Mouse (Mus musculus) MEL (cell line): ENCODE measurements around the gene Kmt2a. TPM values are rescaled to one million over a fixed set of nuclear protein-coding genes. Genes with fewer than 3 reads are reported as not detected.

ENCODE experiments used
- DNase-seq: peaks from one replicate; pipeline ENCODE4 v3.0.0; 2011; ENCODE audit warnings: low read depth, low spot score
- H3K27ac ChIP-seq: 2 replicates; pipeline ENCODE4 v1.5.1; 2012; ENCODE audit warnings: low read depth, mild to moderate bottlenecking, control low read depth, low read length, moderate library complexity; ENCODE audit not compliant: control insufficient read depth
- H3K27me3 ChIP-seq, 2 experiments: fragments of 150-350 bp in 1 of 2; sonication (generic) in 1 of 2; 2 replicates each; pipeline ENCODE4 v1.6.1; 2012; ENCODE audit warnings: low read length in 2 of 2, mild to moderate bottlenecking in 2 of 2, improper control_type of control experiment in 1 of 2, moderate library complexity in 1 of 2; ENCODE audit not compliant: insufficient read depth in 2 of 2, control insufficient read depth in 1 of 2
- H3K36me3 ChIP-seq, 2 experiments: 2 replicates each; pipeline ENCODE4 v1.6.1; 2012 to 2014; ENCODE audit warnings: low read length in 2 of 2, improper control_type of control experiment in 1 of 2, inconsistent platforms in 1 of 2, mild to moderate bottlenecking in 1 of 2; ENCODE audit not compliant: insufficient read depth in 2 of 2, control insufficient read depth in 1 of 2
- H3K4me1 ChIP-seq, 2 experiments: fragments of 150-350 bp in 1 of 2; sonication (generic) in 1 of 2; 2 replicates each; pipeline ENCODE4 v1.6.1; 2012; ENCODE audit warnings: low read length in 2 of 2, improper control_type of control experiment in 1 of 2, mild to moderate bottlenecking in 1 of 2; ENCODE audit not compliant: insufficient read depth in 2 of 2, control insufficient read depth in 1 of 2
- H3K4me3 ChIP-seq, 2 experiments: fragments of 150-350 bp in 1 of 2; sonication (generic) in 1 of 2; 2 replicates each; pipeline ENCODE4 v1.5.1; 2012; ENCODE audit warnings: low read depth in 2 of 2, low read length in 2 of 2, mild to moderate bottlenecking in 2 of 2, moderate library complexity in 2 of 2, control low read depth in 1 of 2, improper control_type of control experiment in 1 of 2; ENCODE audit not compliant: control insufficient read depth in 1 of 2, insufficient read depth in 1 of 2
- H3K79me2 ChIP-seq: 2 replicates; pipeline ENCODE4 v1.6.1; 2012; ENCODE audit warnings: mild to moderate bottlenecking, low read length, moderate library complexity; ENCODE audit not compliant: control insufficient read depth, poor library complexity, insufficient read depth
- H3K9ac ChIP-seq: 2 replicates; pipeline ENCODE4 v1.6.1; 2012; ENCODE audit warnings: low read depth, mild to moderate bottlenecking, control low read depth, low read length, moderate library complexity; ENCODE audit not compliant: control insufficient read depth, poor library complexity, severe bottlenecking
- H3K9me3 ChIP-seq: fragments of 150-350 bp; sonication (generic); replicated peaks from 2 replicates; pipeline ENCODE4 v1.6.1; 2012; ENCODE audit warnings: mild to moderate bottlenecking, low read length, improper control_type of control experiment, moderate library complexity; ENCODE audit not compliant: insufficient read depth
- BHLHE40 ChIP-seq: IDR thresholded peaks from 2 replicates; pipeline ENCODE4 v1.6.1; 2012; ENCODE audit warnings: low read depth, mild to moderate bottlenecking, inconsistent platforms, low read length, improper control_type of control experiment, borderline replicate concordance
- CHD1 ChIP-seq: IDR thresholded peaks from 2 replicates; pipeline ENCODE4 v1.6.1; 2012; ENCODE audit warnings: low read depth, mild to moderate bottlenecking, inconsistent platforms, low read length, improper control_type of control experiment
- CHD2 ChIP-seq: IDR thresholded peaks from 2 replicates; pipeline ENCODE4 v1.6.1; 2011; ENCODE audit warnings: low read length, improper control_type of control experiment
- CTCF ChIP-seq, 3 experiments: IDR thresholded peaks in 2 of 3; conservative IDR thresholded peaks in 1 of 3; 2 replicates each; pipeline ENCODE4 v1.5.1; 2011 to 2012; ENCODE audit warnings: low read length in 3 of 3, low read depth in 2 of 3, mild to moderate bottlenecking in 2 of 3, improper control_type of control experiment in 1 of 3, inconsistent platforms in 1 of 3, mixed read lengths in 1 of 3, moderate library complexity in 1 of 3; ENCODE audit not compliant: control insufficient read depth in 1 of 3, insufficient read depth in 1 of 3, poor library complexity in 1 of 3, severe bottlenecking in 1 of 3
- GABPA ChIP-seq: IDR thresholded peaks from 2 replicates; pipeline ENCODE4 v1.6.1; 2012; ENCODE audit warnings: low read depth, mild to moderate bottlenecking, inconsistent platforms, low read length, improper control_type of control experiment, moderate library complexity
- GATA1 ChIP-seq: IDR thresholded peaks from 2 replicates; pipeline ENCODE4 v1.6.1; 2011; ENCODE audit warnings: low read depth, low read length, improper control_type of control experiment
- HCFC1 ChIP-seq: IDR thresholded peaks from 2 replicates; pipeline ENCODE4 v1.6.1; 2012; ENCODE audit warnings: low read depth, mild to moderate bottlenecking, inconsistent platforms, low read length, improper control_type of control experiment, moderate library complexity
- JUND ChIP-seq: IDR thresholded peaks from 2 replicates; pipeline ENCODE4 v1.6.1; 2011; ENCODE audit warnings: low read depth, mild to moderate bottlenecking, improper control_type of control experiment, low read length
- MAFK ChIP-seq: IDR thresholded peaks from 2 replicates; pipeline ENCODE4 v1.6.1; 2011; ENCODE audit warnings: low read depth, mild to moderate bottlenecking, low read length, improper control_type of control experiment, borderline replicate concordance
- MAZ ChIP-seq: IDR thresholded peaks from 2 replicates; pipeline ENCODE4 v1.6.1; 2012; ENCODE audit warnings: low read depth, mild to moderate bottlenecking, inconsistent platforms, low read length, improper control_type of control experiment
- MXI1 ChIP-seq: IDR thresholded peaks from 2 replicates; pipeline ENCODE4 v1.6.1; 2011; ENCODE audit warnings: mild to moderate bottlenecking, low read depth, low read length, improper control_type of control experiment
- MYC ChIP-seq: IDR thresholded peaks from 2 replicates; pipeline ENCODE4 v1.6.1; 2011; ENCODE audit warnings: low read depth, mild to moderate bottlenecking, low read length, improper control_type of control experiment, moderate library complexity
- NELFE ChIP-seq: IDR thresholded peaks from 2 replicates; pipeline ENCODE4 v1.6.1; 2011; ENCODE audit warnings: low read depth, low read length, improper control_type of control experiment
- POLR2AphosphoS5 ChIP-seq: IDR thresholded peaks from 2 replicates; pipeline ENCODE4 v1.6.1; 2012; ENCODE audit warnings: low read depth, borderline replicate concordance, mild to moderate bottlenecking, inconsistent platforms, low read length, moderate library complexity, mixed read lengths
- RAD21 ChIP-seq: IDR thresholded peaks from 2 replicates; pipeline ENCODE4 v1.6.1; 2011; ENCODE audit warnings: mild to moderate bottlenecking, low read depth, low read length, improper control_type of control experiment
- SMC3 ChIP-seq: IDR thresholded peaks from 2 replicates; pipeline ENCODE4 v1.6.1; 2011; ENCODE audit warnings: low read depth, low read length, improper control_type of control experiment
- USF1 ChIP-seq: IDR thresholded peaks from 2 replicates; pipeline ENCODE4 v1.6.1; 2014; ENCODE audit warnings: low read depth, mild to moderate bottlenecking, inconsistent platforms, low read length, improper control_type of control experiment, moderate library complexity
- ZC3H11A ChIP-seq: IDR thresholded peaks from 2 replicates; pipeline ENCODE4 v1.6.1; 2012; ENCODE audit warnings: low read depth, mild to moderate bottlenecking, inconsistent platforms, low read length, improper control_type of control experiment
- polyA plus RNA-seq, 2 experiments: library from polyadenylated mRNA; stranded (reverse) in 1 of 2; unstranded in 1 of 2; fragments of >175 nt in 1 of 2; fragments of >200 nt in 1 of 2; gene quantifications; 2 replicates each; pipeline versions ENCODE4 v1.2.1 to v1.2.4; 2012; ENCODE audit warnings: low replicate concordance in 2 of 2, low read depth in 1 of 2; ENCODE audit not compliant: insufficient read length in 2 of 2, insufficient read depth in 1 of 2, missing spikeins in 1 of 2
- total RNA-seq: library from RNA; depleted of rRNA; stranded (reverse); fragments of 300-350 nt; gene quantifications from 2 replicates; pipeline ENCODE4 v1.2.3, GENCODE M21; 2012

Kmt2a gene
- total and polyA plus RNA-seq, 3 experiments: 4.7 to 27.3 (median 11.7) TPM

DNA sequence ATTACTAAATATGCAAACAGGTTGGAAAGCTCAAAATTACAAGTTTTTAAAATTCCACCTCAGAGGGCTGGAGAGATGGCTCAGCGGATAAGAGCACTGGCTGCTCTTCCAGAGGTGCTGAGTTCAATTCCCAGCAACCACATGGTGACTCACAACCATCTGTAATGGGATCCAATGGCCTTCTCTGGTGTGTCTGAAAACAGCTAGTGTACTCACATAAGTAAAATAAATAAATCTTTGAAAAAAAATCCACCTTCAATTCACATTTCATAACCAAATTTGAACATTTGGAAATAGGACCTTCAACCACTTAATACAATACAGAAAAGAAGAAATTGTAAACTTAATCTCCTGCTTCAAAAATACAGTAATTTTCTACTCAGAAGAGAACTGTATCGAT lies 38.5 kb upstream of the Kmt2a start:
- H3K79me2 ChIP-seq: peaks cover 46% of the 10 kb centered on the region

GRCm38 (mm10) chr9:44916196-44916595 lies 35.1 kb upstream of the Kmt2a start:
- no peak overlapping the region for H3K4me3 ChIP-seq
- H3K36me3 ChIP-seq: peaks cover 11 to 23% of the 10 kb centered on the region in 2 experiments
- H3K79me2 ChIP-seq: peaks cover 46% of the 10 kb centered on the region
- peak; percentile 77 for DNase-seq
- no peaks in the 10 kb centered on the region for H3K9me3 ChIP-seq
- H3K9ac ChIP-seq: no peak overlapping the region
- peaks cover 2 to 4% of the 10 kb centered on the region in 2 experiments; a peak in 3 of 4 replicates for H3K4me1 ChIP-seq
- TF ChIP-seq NELFE (no peak), CTCF (IDR thresholded peaks at IDR 0.05 in 2 of 3, conservative IDR thresholded peaks at IDR 0.05 in 1 of 3; ENCODE audit: control insufficient read depth in 1 of 3, insufficient read depth in 1 of 3, low read depth in 2 of 3, low read length in 3 of 3, poor library complexity in 1 of 3, severe bottlenecking in 1 of 3) (peak; percentile 47 to 53 (median 50)), BHLHE40 (no peak), MAZ (no peak), ZC3H11A (no peak), RAD21 (peak; percentile 15; the same call in 1 of the 2 replicates), MYC (0 out of 2 replicates have a peak, but pooled peaks have one; percentile 24), MAFK (no peak), HCFC1 (no peak)
- H3K27ac ChIP-seq: no peak overlapping the region
- no peaks in the 10 kb centered on the region for H3K27me3 ChIP-seq

More for the DNA sequence above, 38.5 kb upstream of the Kmt2a start:
- peak overlapping the region; percentile 97 for H3K4me3 ChIP-seq
- peaks cover 2 to 9% of the 10 kb centered on the region in 2 experiments; a peak in 3 of 4 replicates for H3K4me1 ChIP-seq
- no peaks in the 10 kb centered on the region for H3K9me3 ChIP-seq
- peak overlapping the region; percentile 96 for H3K9ac ChIP-seq
- DNase-seq: peak; percentile 49
- TF ChIP-seq HCFC1 (0 out of 2 replicates have a peak, but pooled peaks have one; percentile 4), USF1 (no peak), MYC (peak; percentile 65; the same call in 1 of the 2 replicates), GATA1 (peak; percentile 40), MXI1 (peak; percentile 9; the same call in 1 of the 2 replicates), CTCF (IDR thresholded peaks at IDR 0.05 in 2 of 3, conservative IDR thresholded peaks at IDR 0.05 in 1 of 3; ENCODE audit: control insufficient read depth in 1 of 3, insufficient read depth in 1 of 3, low read depth in 2 of 3, low read length in 3 of 3, poor library complexity in 1 of 3, severe bottlenecking in 1 of 3) (no peak)
- H3K27ac ChIP-seq: no peak overlapping the region; the same call in 1 of the 2 replicates
- no peaks in the 10 kb centered on the region for H3K27me3 ChIP-seq
- peaks cover 5 to 14% of the 10 kb centered on the region in 2 experiments; a peak in 3 of 4 replicates for H3K36me3 ChIP-seq

DNA sequence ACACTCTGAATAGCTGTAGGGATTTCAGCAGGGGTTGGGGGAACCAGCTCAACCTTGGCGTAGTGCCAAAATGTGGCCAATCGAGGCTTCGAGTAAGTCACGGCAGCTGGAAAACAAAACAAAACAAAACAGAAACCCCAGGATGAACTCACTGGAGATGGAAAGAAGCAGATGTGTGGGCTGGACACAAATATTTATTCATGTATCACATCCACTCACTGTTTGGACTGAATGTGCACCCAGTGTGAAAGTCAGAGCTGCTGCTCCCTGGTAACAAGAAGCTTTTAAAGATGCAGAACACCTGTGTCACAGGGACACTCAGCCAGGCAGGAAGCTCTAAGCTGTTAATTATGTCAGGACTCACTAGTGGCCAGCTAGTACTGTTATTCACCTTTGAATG lies 33.6 kb upstream of the Kmt2a start:
- H3K4me1 ChIP-seq: peaks cover 2 to 4% of the 10 kb centered on the region in 2 experiments; a peak in 3 of 4 replicates
- no peak for DNase-seq
- peaks cover 39% of the 10 kb centered on the region for H3K79me2 ChIP-seq
- H3K27ac ChIP-seq: no peak overlapping the region
- TF ChIP-seq HCFC1: no peak
- no peak for TF ChIP-seq MAZ
- no peak for TF ChIP-seq JUND
- no peak for TF ChIP-seq MAFK
- TF ChIP-seq SMC3: no peak
- no peak for TF ChIP-seq CHD2
- no peak for TF ChIP-seq POLR2AphosphoS5
- no peak for TF ChIP-seq RAD21
- TF ChIP-seq GABPA: no peak
- TF ChIP-seq CHD1: no peak
- TF ChIP-seq, all 39 proteins: peak for 0
- peaks cover 11 to 23% of the 10 kb centered on the region in 2 experiments for H3K36me3 ChIP-seq
- no peak overlapping the region for H3K9ac ChIP-seq
- no peaks in the 10 kb centered on the region for H3K27me3 ChIP-seq
- H3K9me3 ChIP-seq: no peaks in the 10 kb centered on the region
- no peak overlapping the region for H3K4me3 ChIP-seq
